Mouse (Mus musculus): ENCODE measurements around the gene Mapk8.

GRCm38 (mm10) chr14:33445962-33446361, 996 bp downstream of the Mapk8 start:
- TF ChIP-seq CTCF (IDR thresholded peaks at IDR 0.05; ENCODE audit: low read depth) (no peak), EP300 (IDR thresholded peaks at IDR 0.05; ENCODE audit: low read depth) (no peak)

All from liver, postnatal 0 days (tissue).